Mouse (Mus musculus) myocyte (in vitro differentiated cells): Measurements from ENCODE around the gene Pax5.

Experiments used
- CEBPB ChIP-seq: IDR thresholded peaks from 2 replicates; pipeline ENCODE4 v1.6.1; 2011; ENCODE audit warnings: mild to moderate bottlenecking, moderate library complexity; ENCODE audit not compliant: poor library complexity, insufficient read depth, severe bottlenecking
- E2F4 ChIP-seq: IDR thresholded peaks from one replicate; pipeline ENCODE4 v1.6.1; 2011; ENCODE audit warnings: mild to moderate bottlenecking, control low read depth, moderate library complexity; ENCODE audit not compliant: insufficient read depth
- MAX ChIP-seq: IDR thresholded peaks from one replicate; pipeline ENCODE4 v1.6.1; 2011; ENCODE audit warnings: low read depth, mild to moderate bottlenecking, control low read depth
- MYOD1 ChIP-seq, 3 experiments: IDR thresholded peaks; one replicate each; pipeline ENCODE4 v1.6.1; 2011; ENCODE audit warnings: control low read depth in 2 of 3, low read depth in 2 of 3, mild to moderate bottlenecking in 2 of 3, moderate library complexity in 1 of 3; ENCODE audit not compliant: insufficient read length in 2 of 3, control insufficient read depth in 1 of 3
- MYOG ChIP-seq, 3 experiments: IDR thresholded peaks; one replicate each; pipeline ENCODE4 v1.6.1; 2011; ENCODE audit warnings: control low read depth in 2 of 3, low read depth in 2 of 3, mild to moderate bottlenecking in 2 of 3; ENCODE audit not compliant: insufficient read length in 2 of 3, control insufficient read depth in 1 of 3, insufficient read depth in 1 of 3
- POLR2A ChIP-seq: IDR thresholded peaks from one replicate; pipeline ENCODE4 v1.6.1; 2011; ENCODE audit warnings: low read depth, mild to moderate bottlenecking, control low read depth, moderate library complexity; ENCODE audit not compliant: insufficient read length
- POLR2AphosphoS2 ChIP-seq: IDR thresholded peaks from one replicate; pipeline ENCODE4 v1.6.1; 2011; ENCODE audit warnings: low read depth, control low read depth; ENCODE audit not compliant: insufficient read length
- USF1 ChIP-seq: IDR thresholded peaks from one replicate; pipeline ENCODE4 v1.6.1; 2011; ENCODE audit warnings: low read depth, mild to moderate bottlenecking, control low read depth, moderate library complexity

DNA sequence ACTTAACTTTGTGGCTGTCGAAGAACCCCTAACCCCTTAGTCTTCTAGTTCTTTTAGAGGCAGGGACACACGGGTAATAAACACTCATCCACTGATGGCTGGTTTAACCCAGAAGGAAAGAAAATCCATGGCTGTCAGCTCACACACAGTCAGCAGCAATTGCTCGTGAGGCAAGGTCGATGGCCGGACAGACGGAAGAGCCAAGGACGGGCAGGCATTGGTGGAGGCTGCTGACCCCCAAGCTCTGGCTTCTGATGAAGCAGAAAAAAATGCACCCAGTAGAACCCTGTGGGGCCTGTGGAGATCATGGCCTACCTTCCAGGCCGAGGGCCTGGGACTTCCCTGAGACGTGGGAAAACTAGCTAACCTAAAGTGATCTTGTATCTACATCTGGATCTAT lies 227.4 kb downstream of the Pax5 start:
- TF ChIP-seq POLR2A (no peak), USF1 (no peak), POLR2AphosphoS2 (no peak), CEBPB (no peak), MAX (no peak), MYOD1 (IDR thresholded peaks at IDR 0.05; ENCODE audit: control insufficient read depth in 1 of 3, insufficient read length in 2 of 3, low read depth in 2 of 3) (no peak), MYOG (IDR thresholded peaks at IDR 0.05; ENCODE audit: control insufficient read depth in 1 of 3, insufficient read depth in 1 of 3, insufficient read length in 2 of 3, low read depth in 2 of 3) (no peak), E2F4 (no peak)
